Mouse (Mus musculus) CD4-positive, CD25-positive, alpha-beta regulatory T cell, adult 4 months (primary cell): Measurements from ENCODE around the gene Pdia5. TPM values are rescaled to one million over a fixed set of nuclear protein-coding genes. Genes with fewer than 3 reads are reported as not detected.

Experiments
- ATAC-seq: one replicate; pipeline ENCODE4 v1.8.0; 2017
- polyA plus RNA-seq, 2 experiments: library from polyadenylated mRNA; unstranded; fragments of 100-300 nt; shearing (Covaris generic); gene quantifications; one replicate each; pipeline ENCODE4 v1.2.1; 2017

Gene Pdia5
- polyA plus RNA-seq, 2 experiments from 2014 or later = not detected

GRCm38 (mm10) chr16:35357449-35357848, 133.2 kb downstream of the Pdia5 start:
- ATAC-seq = no peak

Other genes with a start within 250 kb of the Pdia5 start
- gene Sec22a, start 127.0 kb downstream of the Pdia5 start, polyA plus RNA-seq = 10 to 100 TPM; 38.9 to 42.0 TPM
- gene Sema5b, start 50.3 kb upstream of the Pdia5 start, polyA plus RNA-seq = not detected